Mouse (Mus musculus) left cerebral cortex, postnatal 4 days (tissue): ENCODE results near the gene Phactr2. TPM values are rescaled to one million over a fixed set of nuclear protein-coding genes. Genes with fewer than 3 reads are reported as not detected.
"Not testable (repeated sequence)": the region's sequence is repeated elsewhere in the genome, so short reads cannot be mapped to it uniquely, and the experiment has no call there.

Experiments
- DNase-seq: peaks from one replicate; pipeline ENCODE4 v3.0.0-alpha.2; 2022
- intact Hi-C: fragments of 180-260 bp; cut with DNase I; formaldehyde crosslinking; loops from one replicate; pipeline ENCODE4 v1.15.1; 2025
- total RNA-seq, 2 experiments: library from RNA; stranded (reverse); gene quantifications; 2 replicates each; pipeline ENCODE4 v1.2.3; 2021

Gene Phactr2
- total RNA-seq, 2 experiments from 2014 or later: 12.5 to 14.1 TPM

GRCm38 (mm10) chr10:13232443-13233142 is 241.6 kb downstream of the Phactr2 start:
- DNase-seq: no peak
- intact Hi-C loops: no loop called here

DNA sequence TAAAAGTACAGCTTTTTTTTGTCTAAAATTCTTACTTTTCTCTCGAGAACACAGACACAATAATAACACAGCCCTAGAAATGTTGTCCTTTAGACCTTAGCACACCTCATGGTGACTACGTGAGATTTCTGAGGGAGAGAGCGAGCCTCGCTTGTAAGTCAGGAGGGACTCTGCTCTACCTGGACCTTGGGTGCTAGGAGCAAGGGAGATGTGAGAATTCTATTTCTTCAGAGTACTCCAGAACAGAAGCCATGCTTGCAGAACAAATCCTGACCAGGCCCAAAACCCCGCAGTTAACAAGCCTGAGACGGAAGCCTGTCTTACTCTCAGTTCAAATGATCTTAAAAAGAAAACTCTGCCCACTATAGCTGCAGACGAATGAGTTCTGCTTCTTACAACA is 243.5 kb downstream of the Phactr2 start:
- DNase-seq: no peak
- intact Hi-C loops: no loop called here

DNA sequence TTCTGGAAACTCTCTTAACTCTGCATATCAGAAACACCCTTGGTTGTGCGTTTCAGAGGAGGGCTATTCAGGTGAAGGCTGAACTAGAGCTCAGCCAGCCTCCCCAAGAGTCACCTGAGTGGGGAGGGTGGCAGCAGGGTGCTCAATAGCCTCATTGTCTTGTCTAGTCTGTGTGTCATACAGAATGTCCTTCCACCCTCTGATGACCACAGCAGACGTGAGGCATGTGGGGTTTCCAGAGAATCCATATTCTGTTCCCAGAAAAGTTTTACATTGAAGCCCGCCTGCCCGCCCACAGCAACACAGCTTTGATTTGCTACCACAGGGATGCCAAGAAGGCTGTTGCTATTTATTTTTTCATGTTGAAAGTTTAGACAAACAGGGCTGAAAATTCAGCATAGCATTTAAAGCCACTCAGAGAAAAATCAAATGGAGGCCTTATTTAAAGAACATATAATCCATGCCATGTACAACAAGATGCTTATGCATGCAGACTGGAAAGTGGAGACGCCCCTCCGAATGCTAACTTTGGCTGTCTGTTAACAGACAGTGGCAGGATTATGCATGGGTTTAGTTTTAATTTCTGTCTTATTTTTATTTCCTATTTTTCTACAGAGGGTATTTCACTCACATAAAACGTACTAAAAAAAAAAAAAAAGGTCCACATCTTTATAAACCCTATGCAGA is 248.7 kb downstream of the Phactr2 start:
- no peak for DNase-seq
- intact Hi-C loops: no loop called here

GRCm38 (mm10) chr10:13222135-13222534 is 252.1 kb downstream of the Phactr2 start:
- intact Hi-C loops: no loop called here
- no peak for DNase-seq

GRCm38 (mm10) chr10:13220061-13220460 is 254.2 kb downstream of the Phactr2 start:
- intact Hi-C loops: no loop called here
- no peak for DNase-seq

GRCm38 (mm10) chr10:13213956-13214355 is 260.3 kb downstream of the Phactr2 start:
- intact Hi-C loops: no loop called here

GRCm38 (mm10) chr10:13212829-13213228 is 261.4 kb downstream of the Phactr2 start:
- intact Hi-C loops: no loop called here
- DNase-seq: no peak

More at GRCm38 (mm10) chr10:13213956-13214355, 260.3 kb downstream of the Phactr2 start:
- no peak for DNase-seq

GRCm38 (mm10) chr10:13212326-13212725 is 261.9 kb downstream of the Phactr2 start:
- DNase-seq: no peak
- intact Hi-C loops: no loop called here

DNA sequence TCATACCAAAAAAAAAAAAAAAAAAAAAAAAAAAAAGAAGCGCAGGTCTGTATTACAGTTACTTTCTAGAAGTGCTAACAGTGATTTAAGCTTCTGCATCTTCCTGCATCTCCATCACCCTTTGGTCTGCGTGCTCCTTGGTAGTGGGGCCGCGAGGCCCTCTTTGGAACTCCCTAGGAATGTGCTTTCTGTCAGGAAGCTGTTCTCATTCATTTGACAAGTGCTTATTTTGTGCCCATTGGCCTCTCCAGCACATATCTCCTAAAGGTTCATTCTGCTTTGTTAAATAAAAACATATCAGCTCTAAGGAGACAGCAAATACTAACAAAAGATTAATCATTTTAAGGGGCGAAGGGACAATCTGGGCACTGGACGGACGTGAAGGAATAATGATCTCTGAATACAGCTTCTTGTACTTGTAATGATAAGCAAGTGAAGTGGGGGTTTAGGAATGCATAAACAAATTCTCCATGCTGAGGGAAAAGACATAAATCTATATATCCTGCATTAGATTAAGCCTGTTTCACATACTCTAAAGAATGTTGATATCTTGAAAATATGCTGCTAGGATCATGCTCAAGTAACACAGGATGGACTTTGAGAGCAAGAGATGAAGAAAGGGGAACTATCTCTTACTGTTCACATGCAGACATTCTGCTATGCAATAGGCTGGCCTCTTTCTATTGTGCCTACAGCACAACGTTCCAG is 264.1 kb downstream of the Phactr2 start:
- intact Hi-C loops: no loop called here
- DNase-seq: no peak

DNA sequence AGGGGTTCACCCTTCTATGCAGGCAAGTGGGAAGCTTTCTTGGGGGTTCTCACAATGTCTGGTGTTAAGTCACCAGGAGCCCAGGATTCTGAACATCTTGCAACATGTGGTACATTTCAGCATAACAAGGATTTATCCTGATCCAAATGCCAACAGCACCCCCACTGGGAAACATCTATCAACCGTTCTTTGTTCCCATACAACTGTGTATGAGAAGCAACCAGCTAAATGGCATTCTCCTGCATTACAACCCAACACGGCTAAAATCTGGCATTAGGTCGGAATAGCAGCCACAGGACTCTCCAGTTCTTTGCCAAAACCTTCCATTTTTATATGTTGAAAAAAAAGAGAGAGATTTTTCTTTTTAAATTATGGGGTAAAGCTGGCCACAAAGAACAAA is 264.7 kb downstream of the Phactr2 start:
- intact Hi-C loops: no loop called here
- no peak for DNase-seq

DNA sequence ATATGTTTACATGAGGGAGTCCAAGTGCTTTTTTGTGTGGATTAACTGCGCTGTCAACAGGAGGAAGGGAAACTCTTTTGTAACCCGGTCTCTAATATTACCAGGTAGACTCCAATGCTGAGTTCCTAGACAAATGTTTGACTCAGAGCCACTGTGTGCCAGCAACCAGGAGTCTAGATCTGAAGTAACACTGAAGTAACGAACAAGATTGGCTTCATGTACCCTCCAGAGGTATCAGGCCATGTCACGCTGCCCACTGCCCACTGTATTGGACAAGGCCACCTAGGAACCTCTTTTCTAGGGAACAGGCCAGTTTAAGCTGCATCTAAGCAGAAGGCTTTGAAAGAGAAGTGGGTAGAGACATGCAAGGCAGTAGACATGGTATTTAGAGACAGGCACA is 265.2 kb downstream of the Phactr2 start:
- intact Hi-C loops: no loop called here
- no peak for DNase-seq

DNA sequence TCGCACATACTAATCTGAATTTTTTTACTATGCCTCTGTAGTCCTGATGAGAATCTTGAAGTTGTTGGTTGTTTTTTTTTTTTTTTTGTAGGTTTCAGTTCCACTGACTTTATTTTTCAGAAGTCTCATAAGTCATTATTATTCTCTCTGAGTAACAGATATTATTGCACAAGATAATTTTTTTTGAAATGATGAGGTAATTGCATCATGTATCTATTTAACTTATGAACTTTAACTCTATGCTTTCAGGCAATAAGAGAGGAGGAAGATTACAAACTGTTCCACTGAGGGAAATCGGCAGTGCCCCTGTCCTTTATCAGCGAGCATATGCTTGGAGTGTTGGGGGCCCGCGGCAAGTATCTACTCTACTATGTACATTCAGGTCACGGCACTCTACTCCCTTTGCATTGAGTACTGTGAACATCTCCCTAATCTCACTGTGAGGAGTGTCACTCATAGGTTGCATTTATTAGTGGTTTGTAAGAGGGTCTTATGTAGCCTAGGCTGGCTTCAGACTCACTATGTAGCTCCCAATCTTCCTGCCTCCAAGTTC is 272.4 kb downstream of the Phactr2 start:
- DNase-seq: no peak
- intact Hi-C loops: no loop called here

- DNase-seq: no peak
- intact Hi-C loops: no loop called here
Measured at GRCm38 (mm10) chr10:13200862-13201261, 273.4 kb downstream of the Phactr2 start.

DNA sequence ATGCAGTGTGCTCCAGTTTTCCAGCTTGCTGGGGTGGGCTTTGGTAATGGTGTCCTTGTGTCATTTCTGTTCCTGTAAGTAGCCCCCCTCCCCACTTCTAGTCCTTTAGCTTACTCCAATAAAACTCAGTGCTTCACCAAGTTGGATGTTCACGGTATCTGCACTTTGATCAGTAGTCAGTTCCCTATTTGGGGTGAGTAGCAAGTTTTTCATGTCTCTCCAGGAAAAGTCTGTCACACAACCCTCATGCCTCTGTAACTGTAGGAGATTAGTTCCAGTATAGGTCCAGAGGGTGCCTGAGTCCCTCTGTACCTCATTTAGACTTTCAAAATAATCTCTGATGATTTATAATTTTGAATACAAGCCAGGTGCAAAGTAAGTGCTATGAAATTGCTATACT is 275.0 kb downstream of the Phactr2 start:
- intact Hi-C loops: loop anchor here (10.0 kb wide), 1 partner anchor 104 kb away; no protein-coding TSS in a partner anchor
- DNase-seq: no peak

DNA sequence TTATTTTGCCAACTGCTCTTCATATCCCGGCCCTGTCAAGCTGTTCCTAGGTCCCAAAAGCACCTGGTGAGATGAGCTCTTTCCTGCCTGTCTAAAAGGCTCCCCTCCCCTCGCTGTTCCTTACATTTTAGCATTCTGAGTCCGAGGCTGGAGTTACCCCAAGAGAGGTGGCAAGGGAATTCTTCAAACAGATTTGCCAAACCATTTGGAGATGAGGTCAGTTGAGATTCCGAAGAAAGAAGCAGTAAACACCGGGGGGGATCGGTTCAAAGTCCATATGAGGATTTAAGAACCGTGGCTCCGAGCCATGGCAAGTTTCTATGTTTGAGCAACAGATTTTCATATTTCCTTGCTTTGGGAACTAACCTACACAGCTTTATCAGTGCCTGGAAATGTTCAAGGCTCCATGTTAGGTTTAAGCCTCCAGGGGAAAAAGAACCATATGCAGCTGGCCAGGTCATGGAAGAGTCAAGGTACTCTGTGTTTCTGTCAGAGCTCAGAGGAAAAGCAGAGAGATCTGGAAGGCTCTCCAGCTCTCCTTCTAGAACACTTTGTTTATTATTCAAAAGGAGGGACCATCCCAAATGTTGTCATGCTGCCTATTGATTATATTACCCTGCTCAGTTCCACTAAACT is 277.2 kb downstream of the Phactr2 start:
- intact Hi-C loops: loop anchor here (10.0 kb wide), 1 partner anchor 102 kb away; no protein-coding TSS in a partner anchor
- no peak for DNase-seq

GRCm38 (mm10) chr10:13193496-13193895 is 280.7 kb downstream of the Phactr2 start:
- intact Hi-C loops: loop anchor here (10.0 kb wide), 1 partner anchor 99 kb away; no protein-coding TSS in a partner anchor
- DNase-seq: not testable (repeated sequence)

DNA sequence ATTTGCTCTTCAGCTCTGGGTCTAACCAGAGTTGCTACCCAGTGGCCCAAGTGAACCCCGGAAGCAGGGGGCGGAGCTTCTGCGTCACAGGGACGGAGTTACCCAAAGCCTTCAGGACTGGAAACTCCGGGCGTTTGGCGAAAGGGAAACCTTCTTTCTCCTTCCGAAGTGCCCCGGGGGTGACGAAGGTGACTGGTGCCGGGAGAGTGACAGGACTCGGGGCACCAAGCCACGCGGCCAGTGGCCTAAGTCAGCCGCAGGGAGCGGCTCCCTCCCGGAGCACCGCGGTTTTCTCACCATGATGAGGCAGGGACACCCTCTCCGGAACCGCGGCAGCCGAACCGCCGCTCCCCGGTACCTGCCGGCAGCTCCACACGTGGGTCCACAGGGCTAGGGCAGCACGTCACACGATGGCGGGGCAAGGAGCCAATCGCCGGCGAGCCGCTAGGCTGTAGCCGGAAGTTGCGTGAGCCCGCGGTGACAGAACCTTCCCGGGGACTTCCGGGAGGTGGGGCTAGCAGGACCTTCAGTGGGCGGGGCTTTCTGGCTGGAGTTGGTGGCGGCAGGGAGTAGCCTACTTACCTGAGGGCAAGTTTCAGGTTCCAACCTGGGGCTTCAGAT is 281.4 kb downstream of the Phactr2 start, which contains the start of gene Ltv1:
Gene Ltv1 (minus strand): TSS at position 438 of the 621 bp plus-strand sequence.
- intact Hi-C loops: loop anchor here (10.0 kb wide), 1 partner anchor 98 kb away; no protein-coding TSS in a partner anchor
- DNase-seq: peak; percentile 97

DNA sequence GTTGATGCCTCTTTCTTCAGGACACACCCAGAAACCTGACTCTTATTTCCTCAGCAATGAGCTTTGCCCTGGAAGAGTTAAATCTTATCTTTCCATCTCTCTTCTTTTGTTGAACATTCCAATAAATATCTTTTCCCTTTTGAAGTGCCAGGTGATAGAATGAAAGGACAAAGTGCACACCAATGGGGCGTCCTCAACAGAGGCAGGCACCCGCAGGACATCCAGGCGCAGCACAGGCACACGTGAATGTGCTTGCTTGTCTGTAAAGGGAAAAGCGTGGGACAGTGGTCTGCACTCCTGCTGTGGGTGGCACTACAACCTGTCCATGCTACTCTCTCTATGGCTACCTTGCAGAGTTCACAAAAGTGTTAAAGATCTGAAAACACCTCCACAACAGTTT is 284.3 kb downstream of the Phactr2 start:
- DNase-seq: no peak
- intact Hi-C loops: loop anchor here (10.0 kb wide), 1 partner anchor 95 kb away; no protein-coding TSS in a partner anchor

GRCm38 (mm10) chr10:13186754-13187153 is 287.5 kb downstream of the Phactr2 start:
- DNase-seq: no peak
- intact Hi-C loops: no loop called here

DNA sequence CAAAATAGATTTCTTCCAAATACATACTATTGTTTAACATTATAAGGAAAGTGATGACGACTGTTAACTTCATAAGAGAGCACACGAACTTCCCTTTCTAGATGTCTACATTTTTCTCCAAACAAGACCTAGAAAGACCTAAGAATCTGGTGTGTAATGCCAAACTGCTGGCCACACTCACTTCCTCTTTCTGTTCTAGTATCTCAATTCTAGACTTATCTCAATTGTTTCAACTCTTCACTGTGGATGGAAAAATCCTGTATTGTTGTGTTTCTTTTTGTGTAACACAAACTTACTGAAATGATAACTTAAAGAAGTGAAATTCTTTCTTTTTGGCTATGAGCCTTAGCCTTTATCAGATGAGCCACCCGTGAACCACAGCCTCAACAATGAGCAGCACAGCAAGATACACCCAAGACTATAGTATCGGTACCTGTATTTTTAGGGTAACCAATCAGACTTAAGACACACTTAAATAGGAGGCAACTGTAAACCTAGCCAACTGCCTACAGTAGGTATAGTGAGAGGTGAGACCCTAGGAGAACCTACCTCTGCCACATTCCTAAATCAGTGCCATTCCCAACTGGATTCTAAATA is 289.9 kb downstream of the Phactr2 start:
- DNase-seq: no peak
- intact Hi-C loops: no loop called here
